Mouse (Mus musculus) ES-Bruce4 (cell line): ENCODE measurements around the gene Omp.

Experiments
- CTCF ChIP-seq: IDR thresholded peaks from one replicate; pipeline ENCODE4 v1.8.1; 2011; ENCODE audit warnings: low read depth, low read length
- EP300 ChIP-seq: IDR thresholded peaks from 2 replicates; pipeline ENCODE4 v1.6.1; 2011; ENCODE audit warnings: low read depth, low read length; ENCODE audit not compliant: insufficient read depth

DNA sequence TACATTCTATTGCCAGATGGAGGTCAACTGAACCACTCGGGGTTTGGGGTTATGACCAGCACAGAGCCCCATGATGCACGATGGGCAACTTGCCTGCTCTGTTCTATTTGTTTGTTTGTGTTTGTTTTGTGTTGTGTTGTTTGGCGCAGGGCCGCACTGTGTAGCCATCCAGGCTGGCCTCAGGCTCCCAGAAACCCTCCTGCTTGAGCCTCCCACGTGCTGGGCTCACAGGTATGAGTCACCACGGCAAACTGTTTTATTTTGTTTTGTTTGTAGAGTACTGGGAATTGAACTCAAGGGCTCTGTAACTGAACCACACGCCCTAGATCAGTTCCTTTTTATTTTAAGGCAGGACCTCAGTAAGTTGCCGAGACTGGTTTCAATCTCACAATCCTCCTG lies 1.1 kb upstream of the Omp start:
- TF ChIP-seq EP300 (no peak), CTCF (no peak)
